Mouse (Mus musculus) adrenal gland, adult (tissue): ENCODE results near the gene Disp1.

Source experiments
- DNase-seq, 2 experiments: peaks; one replicate each; pipeline ENCODE4 v3.0.0; 2022 to 2023; ENCODE audit warnings: low spot score in 1 of 2; ENCODE audit not compliant: inconsistent age in 2 of 2

Gene Disp1

DNA sequence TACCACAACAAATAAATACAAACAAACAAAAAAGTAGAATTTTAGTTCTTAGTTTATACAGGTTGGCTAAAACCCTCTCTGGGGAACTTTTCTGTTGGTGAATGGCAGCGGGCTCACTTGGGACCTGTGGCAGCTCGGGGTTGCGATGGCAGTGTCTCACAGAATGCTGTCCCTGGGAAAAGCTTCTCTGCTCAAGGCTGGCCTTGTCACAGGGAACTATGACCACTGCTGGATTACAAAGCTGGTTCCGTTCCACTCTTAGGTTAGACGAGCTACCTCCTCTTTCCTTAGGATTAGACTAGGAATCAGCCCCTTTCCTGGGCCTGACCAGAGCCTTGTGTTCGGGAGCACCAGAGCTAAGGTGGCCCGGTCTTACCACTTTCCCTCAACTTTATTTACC is 130.1 kb downstream of the Disp1 start:
- DNase-seq: peak in 1 of 2 experiments; percentile 65

DNA sequence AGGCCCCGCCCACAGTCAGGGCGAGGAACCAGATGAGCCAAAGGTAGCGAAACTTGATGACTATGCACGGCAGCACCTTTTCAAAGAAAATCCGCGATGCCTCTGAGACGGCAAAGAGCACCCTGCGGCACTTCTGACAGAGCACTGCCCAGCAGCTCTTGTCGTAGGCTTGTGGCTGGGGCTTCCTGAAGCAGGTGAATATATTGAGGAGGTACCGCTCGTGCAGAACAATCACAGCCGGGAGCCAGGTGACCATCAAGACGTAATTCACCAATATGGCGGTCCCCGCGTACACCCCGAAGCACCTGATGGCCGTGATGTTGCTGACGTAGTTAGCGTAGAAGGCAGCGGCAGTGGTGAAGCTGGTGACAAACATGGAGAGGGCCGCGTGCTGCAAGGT is 132.7 kb downstream of the Disp1 start:
- no peak for DNase-seq

DNA sequence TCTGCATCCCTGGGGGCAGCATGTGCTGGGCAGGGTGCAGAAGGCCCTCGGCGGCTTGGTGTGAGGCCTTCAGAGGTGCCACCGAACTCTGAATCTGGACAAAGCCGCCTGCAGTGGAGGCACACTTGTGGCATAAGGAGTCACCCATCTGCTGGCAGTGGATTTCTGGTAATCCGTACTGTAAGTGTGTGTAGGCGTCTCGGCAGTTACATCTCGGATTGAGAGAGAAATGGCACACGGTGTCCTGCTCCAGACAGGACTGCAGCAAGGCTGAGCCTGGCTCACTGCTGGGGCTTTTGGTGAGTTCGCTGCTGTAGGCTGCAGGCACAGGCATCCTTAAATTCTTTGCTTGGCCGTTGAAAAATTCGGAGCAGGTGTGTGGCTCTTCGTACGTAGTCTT is 134.5 kb downstream of the Disp1 start:
- DNase-seq: no peak

DNA sequence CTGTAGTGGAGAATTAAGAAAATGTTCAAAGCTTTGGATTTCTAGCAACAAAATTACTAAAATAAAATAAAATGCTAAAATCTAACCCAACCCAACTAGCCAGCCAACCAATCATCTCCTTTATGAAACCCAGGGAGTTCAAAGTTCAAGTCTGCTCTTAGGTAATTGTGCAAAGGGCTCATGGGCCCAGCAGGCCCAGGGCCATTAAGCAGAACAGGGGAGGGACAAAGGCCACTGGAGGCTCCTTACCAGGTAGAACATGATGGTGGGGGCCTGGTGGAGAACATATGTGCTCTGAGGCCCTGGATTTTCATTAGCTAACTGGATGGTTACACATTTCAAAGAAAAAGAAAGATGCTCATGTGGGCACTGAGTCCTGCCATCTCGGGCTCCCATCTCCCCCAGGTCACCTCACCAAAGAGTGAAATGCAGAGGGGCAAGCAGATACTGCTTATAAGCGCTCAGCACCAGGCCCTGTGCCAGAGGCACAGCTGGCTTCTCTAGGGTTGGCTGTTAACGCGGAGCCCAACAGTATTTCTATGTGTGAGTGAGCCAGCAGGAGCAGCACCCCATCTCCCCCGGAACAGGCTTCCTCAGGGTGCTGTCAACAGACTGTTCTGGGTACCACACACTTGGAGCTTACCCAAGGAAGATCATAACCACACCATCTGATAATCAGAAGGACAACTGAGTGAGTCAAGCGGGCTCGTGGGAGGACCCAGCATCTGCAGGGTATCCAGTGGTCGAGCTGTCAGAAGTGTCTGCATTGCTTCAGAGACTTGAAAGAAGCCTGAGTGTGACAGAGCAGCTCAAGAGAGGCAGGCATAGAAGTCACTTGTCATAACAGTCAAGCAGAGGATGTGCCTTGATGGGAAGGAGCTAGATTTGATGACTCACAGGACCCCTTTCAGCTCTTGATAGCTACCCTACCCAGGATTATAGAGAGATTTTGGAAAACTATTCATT is 137.0 kb downstream of the Disp1 start:
- no peak for DNase-seq

DNA sequence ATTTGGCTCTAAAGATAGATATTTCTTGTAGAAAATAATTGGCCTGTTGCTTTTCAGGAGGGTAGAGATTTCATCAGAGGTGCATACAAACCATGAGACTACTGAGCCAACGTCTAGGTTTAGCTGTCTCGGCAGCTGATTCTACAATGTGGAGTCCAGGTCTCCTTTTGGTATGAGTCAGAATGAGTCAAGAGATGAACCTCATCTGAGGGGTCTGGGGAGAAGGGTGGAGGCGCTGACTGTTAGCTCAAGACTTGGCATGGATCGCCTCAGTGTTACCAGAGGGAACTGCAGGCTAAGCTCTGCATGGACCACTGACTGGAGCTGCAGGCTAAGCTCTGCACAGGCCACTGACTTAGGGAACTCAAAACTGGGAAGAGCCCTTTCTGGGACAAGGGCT is 138.9 kb downstream of the Disp1 start:
- no peak for DNase-seq

DNA sequence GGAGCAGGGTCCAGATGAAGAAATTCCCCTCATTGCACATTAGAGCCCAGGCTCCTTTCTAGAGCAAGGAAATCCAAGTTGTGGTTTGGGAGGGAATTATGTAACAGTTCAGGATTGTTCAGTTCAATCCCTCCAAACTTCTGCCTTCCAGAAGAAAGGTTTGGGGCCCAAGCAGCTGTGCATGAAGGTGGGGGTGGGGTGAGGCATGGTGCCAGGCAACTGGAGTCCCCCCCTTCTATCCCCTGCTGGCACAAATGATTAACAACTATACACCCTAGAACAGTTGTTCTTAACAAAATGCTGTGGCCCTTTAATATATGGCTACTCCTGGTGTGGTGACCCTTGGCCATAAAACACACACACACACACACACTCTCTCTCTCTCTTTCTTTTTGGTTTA is 140.2 kb downstream of the Disp1 start:
- DNase-seq: no peak

DNA sequence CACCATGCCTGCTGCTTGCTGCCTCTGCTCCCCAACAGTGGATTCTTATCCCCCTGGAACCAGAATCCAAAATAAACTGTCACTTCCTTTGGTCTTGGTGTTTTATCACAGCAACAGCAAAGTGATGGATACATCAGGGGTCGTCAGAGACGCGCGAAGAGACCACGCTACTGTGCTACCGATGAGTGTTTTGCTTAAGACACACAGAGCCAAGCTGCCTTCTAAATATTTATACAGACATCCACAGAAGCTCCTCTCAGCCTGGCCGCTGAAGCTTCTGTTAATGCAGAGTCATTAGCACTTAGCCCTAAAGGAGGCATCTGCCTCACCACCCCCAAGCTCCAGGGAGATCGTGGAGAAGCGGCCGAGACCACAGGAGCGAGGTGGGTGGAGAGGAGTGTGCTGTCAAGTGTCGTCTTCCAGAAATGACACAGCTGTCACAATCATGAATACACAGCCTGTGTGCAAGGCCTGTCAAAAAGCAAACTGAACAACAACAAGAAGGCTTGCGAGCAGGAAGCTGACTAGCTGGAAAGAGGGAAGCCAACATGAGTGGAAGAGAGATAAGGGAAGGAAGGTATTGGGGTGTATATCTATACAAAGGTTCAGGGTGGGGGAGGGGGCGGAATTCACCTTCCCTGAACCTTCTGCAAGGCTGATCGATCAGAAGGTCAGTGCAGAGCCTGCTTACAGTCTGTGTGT is 146.1 kb downstream of the Disp1 start:
- DNase-seq: no peak

DNA sequence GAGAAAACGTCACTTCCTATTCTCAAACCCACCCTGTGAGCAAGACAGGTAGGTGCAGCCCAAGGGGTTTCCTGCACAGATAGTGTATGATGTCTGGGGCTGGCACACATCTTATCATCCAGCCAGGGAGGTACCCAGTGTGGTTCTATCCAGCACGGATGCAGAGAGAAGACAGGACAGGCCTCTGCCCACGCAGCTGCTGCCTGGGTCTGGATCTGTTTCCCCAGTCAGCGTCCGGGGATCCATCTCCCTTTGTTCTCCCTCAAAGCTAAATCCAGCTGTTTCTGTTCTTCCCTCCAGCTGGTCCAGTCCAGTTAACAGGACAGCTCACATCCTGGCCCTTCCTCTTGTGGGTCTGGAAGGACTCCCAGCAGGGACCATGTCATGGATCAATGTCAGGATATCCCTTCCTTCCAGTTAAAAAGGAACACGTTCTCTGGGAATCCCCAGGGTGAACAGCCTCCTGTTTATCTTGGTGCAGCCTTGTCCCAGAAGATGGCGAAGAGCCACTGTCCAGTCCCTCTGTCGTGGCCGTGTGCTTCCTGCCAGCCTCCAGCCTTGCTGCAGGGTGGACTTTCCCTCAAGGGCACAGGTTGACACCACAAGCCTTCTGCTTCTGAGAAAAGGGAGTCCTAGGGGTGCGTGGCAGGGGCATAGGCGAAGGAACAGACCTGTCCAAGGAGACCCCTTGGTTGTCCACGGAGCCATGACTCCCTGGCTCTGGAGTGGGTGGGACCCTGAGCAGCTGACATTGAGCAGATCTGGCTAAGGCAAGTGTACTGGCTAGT is 148.9 kb downstream of the Disp1 start:
- peak; percentile 46 to 69 for DNase-seq

DNA sequence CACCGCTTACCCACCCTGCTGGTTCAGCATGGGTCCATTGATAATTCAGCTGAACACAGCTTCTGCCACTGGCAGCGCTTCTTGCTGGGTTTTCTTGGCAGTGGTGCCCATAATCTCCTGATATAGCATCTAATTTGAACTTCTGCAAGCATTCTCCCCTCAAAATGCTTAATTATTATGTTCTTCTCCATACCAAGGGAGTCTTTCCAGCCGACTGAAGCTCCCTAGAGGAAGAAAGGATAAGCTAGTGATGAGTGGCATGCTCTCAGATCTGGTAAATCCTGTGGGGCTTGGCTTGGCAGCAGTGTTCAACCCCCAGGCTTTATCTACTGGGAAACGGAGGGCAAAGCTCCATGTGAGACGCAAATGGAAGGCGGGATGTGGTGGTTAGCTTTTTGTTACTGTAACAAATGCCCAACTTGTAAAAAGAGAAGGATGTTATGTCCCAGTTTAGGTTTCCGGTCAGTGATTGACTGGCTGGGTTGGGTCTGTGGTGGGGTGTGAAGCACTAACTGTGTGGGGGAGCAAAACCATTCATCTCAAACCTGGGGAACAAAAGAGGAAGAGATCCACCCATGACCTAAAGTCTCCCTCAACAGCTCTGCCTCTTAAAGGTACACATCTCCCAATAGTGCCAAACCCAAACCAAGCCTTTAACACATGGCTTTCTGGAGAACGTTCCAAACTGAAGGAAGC is 151.2 kb downstream of the Disp1 start:
- DNase-seq: no peak

DNA sequence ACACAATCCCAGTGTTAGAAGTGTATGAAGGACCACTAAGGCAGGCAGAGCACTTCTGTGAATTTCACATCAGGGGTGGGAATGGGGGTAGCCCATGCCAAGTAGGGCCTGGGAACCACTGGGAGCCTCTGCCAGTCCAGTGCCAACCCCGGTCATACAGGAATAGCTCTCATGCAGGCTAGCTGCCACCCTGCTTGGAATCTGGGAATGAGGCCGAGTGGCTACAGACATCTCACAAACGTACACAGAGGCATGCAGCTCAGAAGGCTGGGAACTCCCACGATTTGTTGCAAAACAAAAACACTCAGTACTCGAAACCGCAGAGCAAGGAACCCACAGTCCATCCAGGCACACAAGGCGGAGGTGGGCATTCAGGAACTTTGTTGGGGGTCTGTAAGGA is 153.5 kb downstream of the Disp1 start:
- DNase-seq: no peak

DNA sequence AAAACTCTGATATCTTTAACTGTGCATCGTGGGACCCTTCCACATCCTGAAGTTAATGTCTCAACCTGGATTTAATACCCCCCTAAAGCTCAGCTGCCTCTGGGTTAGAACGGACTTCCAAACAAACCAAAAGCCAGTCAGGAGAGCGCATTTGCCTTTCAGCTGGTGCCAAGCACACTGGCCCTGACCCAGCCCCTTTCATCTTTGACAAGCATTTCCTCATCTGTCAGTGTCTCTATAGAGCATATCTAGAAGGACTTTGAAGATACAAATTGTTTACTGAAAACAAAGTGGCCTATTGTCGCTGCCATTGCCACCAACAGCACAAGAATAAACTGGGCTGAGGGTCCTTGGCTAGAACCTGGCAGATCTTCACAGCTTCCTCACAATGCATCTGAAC is 154.3 kb downstream of the Disp1 start:
- DNase-seq: peak; percentile 54 to 82

DNA sequence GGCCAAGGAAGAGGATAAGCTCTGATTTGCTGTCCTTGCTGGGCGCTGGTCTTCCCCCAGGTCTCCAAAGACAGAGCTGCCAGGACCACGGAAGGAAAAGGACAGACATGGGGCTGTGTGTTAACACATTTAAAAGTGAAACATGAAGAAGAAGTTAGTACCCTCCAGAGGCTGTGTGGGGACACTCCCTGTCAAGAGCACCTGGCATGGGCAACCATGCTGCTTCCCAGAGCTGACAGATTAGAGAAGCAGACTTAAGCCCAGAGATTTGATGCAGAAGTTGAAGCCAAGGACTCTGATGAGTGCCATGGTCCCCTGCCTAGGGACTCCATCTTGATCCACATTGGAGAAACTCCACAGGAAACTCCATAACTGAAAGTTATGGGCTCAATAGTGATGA is 160.7 kb downstream of the Disp1 start:
- no peak for DNase-seq

DNA sequence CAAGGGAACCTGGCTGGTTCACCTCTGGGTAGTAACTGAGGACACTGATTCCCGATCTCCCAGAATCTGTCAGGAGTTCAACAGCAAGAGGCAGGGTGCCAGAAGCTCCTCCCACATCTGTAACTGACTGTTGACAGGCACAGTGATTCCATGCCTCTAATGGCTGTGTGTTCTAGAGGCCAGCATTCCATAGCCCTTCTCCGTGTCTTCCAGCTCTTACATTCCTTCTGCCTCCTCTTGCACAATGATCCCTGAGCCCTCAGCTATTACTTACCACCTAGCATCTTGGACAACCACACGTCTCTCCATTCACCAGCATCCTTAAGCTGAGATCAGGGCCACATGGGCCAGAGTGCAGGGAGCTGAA is 165.1 kb downstream of the Disp1 start:
- peak in 1 of 2 experiments; percentile 33 for DNase-seq

DNA sequence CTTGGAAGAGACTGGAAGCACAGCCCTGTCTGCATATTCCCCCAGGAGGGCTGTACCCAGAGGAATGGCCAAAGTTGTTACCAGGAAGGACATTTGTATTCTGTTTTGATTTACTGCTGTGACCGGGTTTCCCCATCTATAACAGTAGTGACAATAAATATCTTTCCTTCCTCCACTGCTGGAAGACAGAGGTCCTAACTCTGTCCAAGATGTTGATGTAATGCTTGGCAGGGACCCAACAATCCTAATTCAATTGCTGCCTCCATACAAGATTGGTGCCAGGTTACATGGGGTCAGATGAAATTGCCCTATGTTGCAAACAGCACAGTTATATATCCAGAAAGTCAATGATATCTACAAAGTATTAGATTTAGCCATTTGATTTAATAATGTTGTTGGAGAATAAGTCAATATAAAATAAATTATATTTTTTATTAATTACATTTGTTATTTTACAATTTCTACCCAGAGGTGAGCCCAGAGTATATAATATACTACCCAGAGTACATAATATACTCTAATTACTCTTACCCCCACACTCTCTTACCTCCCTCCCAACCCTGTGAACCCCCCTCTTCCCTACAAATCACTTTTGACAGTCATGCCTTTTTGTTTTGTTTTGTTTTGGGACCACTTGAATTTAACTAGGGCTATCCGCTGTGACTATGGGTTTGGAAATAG is 165.6 kb downstream of the Disp1 start:
- DNase-seq: peak; percentile 57 to 91

DNA sequence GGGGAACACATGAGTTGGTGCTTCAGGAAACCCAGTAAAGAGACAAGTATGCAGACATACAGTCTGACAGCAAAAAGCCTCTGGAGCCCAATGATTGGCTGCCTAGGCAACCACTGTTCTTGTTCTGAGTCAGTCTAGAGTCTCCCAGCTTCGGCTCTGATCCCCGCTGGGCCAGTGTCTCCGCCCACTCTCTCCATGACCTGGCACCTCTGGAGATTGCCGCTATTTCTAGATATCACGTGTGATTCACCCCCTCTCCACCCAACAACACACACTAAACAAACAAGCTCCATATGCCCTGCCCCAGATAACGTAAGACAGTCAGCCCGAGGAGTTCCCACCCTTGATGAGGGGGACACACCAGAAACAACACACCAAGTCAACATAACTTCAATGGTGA is 168.7 kb downstream of the Disp1 start:
- no peak for DNase-seq

DNA sequence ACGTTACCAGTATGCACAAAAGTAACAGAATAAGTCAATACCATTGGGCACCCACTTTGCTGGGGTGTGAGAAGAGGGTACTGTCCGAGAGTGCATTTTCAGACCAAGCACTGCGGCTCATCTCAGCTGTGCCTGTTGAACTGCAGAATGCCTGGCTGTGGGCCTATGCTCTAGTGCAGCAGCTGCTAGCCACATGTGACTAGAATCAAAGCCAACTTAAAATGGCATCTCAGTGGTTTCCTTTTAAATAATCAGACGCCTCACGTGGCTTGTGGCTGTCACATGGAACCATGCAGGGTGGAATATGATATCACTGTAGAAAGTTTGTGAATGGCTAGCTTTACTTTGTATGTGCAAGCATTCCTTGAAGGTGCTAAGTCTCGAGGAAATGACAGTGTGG is 172.0 kb downstream of the Disp1 start:
- DNase-seq: no peak

DNA sequence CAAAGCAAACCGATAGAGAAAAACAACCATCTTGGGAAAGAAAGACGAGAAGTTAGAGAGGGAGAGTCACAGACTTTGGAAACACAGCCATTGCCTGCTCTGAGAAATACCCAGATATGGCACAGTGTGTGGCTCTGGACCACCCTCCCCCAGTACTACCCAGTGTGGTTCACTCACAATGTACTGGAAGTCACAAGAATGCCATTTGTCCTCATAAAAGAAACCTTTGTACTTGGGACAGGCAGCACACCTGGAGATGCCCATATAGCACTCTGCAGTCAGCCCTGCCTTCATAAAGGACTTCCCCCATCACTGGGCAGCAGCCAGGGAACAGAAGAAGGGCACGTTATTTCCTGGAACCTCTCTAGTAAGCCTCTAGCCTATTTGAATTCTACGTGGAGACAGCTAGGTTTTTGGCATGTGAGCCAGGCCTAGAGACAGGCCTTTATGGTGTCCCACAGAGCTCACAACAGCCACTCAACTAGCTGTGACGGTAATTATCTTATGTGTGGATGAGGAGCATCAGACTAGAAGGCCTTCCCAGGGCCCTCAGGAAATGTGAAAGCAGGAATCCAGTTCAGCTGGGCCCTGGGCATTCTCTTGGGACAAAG is 173.3 kb downstream of the Disp1 start:
- DNase-seq: no peak

DNA sequence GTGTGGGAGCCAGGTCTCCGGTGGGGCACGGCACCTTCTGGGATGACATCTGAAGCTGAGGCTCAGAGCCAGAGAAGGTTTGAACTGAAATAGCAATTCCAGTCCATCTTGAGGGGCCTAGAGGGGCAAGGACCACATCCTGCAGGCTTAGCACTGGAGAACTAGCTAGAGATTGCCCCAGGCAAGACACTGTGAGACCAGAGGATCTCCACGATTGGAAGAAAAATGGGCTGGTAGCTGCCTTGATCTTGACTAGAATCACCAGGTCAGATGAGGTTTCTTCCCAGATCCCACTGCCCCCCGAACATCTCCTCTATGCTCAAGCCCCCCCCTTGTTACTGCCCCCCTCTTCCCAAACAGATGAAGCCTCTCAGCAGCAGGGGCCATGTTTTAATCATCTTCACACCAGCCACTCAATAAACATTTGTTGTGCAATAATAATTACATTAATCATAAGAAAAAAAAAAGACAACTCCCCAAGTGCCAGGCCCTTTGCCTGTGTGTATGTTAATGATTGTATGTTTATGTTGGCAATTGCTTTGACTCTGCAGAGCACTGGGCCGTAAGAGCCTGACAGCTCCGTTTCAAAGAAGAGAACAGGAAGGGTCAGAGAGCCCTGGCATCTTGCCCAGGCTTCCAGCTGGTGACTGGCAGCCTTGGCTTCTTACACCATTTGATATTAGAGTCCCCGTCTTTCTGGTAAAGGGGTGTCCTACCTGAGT is 174.0 kb downstream of the Disp1 start:
- peak; percentile 49 to 75 for DNase-seq

DNA sequence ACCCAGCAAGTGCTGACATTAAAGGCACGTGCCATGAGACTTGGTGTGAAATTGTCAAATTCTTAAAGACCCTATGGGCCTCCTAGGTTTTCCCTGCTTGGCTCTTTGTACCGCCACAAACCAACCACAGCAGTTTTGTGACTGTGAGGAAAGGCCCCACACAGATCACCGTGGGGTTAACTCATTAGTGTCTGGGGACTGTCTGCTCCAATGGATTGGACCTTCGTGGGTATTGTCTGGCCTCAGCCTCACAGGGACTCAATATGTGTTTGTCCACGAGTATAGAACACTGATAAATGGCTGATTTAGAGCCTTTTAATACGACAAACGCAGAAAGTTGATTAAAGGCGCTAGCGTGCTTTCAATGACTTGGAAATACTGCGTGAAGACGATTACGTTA is 175.2 kb downstream of the Disp1 start:
- no peak for DNase-seq
